Mouse (Mus musculus): ENCODE data around the gene Cfl1.

Cfl1 gene

GRCm38 (mm10) chr19:5465037-5465436, 25.2 kb upstream of the Cfl1 start:
- DNase-seq (ENCODE audit: low read depth, low spot score) = no peak

- DNase-seq (ENCODE audit: low read depth, low spot score) = peak; percentile 84
Measured at GRCm38 (mm10) chr19:5466916-5467500, 23.2 kb upstream of the Cfl1 start.

GRCm38 (mm10) chr19:5468374-5468773, 21.9 kb upstream of the Cfl1 start, which contains the start of gene Ctsw:
Gene Ctsw (minus strand): TSS chr19:5468507.
- DNase-seq (ENCODE audit: low read depth, low spot score) = no peak

- DNase-seq (ENCODE audit: low read depth, low spot score) = peak; percentile 77
Measured at GRCm38 (mm10) chr19:5471846-5472245, 18.4 kb upstream of the Cfl1 start.

GRCm38 (mm10) chr19:5472857-5473256, 17.4 kb upstream of the Cfl1 start:
- DNase-seq (ENCODE audit: low read depth, low spot score) = peak; percentile 71

GRCm38 (mm10) chr19:5473720-5474119, 16.5 kb upstream of the Cfl1 start, which contains the start of gene Efemp2:
Gene Efemp2 (plus strand): TSS chr19:5473954.
- DNase-seq (ENCODE audit: low read depth, low spot score) = peak; percentile 95

GRCm38 (mm10) chr19:5474281-5475068, 15.8 kb upstream of the Cfl1 start:
- peak; percentile 65 for DNase-seq (ENCODE audit: low read depth, low spot score)

GRCm38 (mm10) chr19:5475069-5475714, 15.1 kb upstream of the Cfl1 start:
- DNase-seq (ENCODE audit: low read depth, low spot score) = peak; percentile 58

GRCm38 (mm10) chr19:5477004-5477667, 13.1 kb upstream of the Cfl1 start:
- no peak for DNase-seq (ENCODE audit: low read depth, low spot score)

- DNase-seq (ENCODE audit: low read depth, low spot score) = no peak
Measured at GRCm38 (mm10) chr19:5477668-5478300, 12.5 kb upstream of the Cfl1 start.

- no peak for DNase-seq (ENCODE audit: low read depth, low spot score)
Measured at GRCm38 (mm10) chr19:5480016-5480415, 10.2 kb upstream of the Cfl1 start.

- DNase-seq (ENCODE audit: low read depth, low spot score) = no peak
Measured at GRCm38 (mm10) chr19:5481398-5481797, 8.9 kb upstream of the Cfl1 start.

GRCm38 (mm10) chr19:5483386-5484359, 6.6 kb upstream of the Cfl1 start:
- no peak for DNase-seq (ENCODE audit: low read depth, low spot score)

- no peak for DNase-seq (ENCODE audit: low read depth, low spot score)
Measured at GRCm38 (mm10) chr19:5484496-5484895, 5.8 kb upstream of the Cfl1 start.

GRCm38 (mm10) chr19:5485371-5485770, 4.9 kb upstream of the Cfl1 start:
- DNase-seq (ENCODE audit: low read depth, low spot score) = no peak

GRCm38 (mm10) chr19:5485821-5486220, 4.4 kb upstream of the Cfl1 start:
- DNase-seq (ENCODE audit: low read depth, low spot score) = no peak

GRCm38 (mm10) chr19:5486286-5486685, 4.0 kb upstream of the Cfl1 start:
- no peak for DNase-seq (ENCODE audit: low read depth, low spot score)

GRCm38 (mm10) chr19:5486771-5487170, 3.5 kb upstream of the Cfl1 start:
- no peak for DNase-seq (ENCODE audit: low read depth, low spot score)

- peak; percentile 99 for DNase-seq (ENCODE audit: low read depth, low spot score)
Measured at GRCm38 (mm10) chr19:5487768-5488550, 2.3 kb upstream of the Cfl1 start, which contains the start of gene Mus81. Gene Mus81 (minus strand): TSS chr19:5488402.

Data from 3T3-L1 (cell line).